ENCODE assay signal across 10 mouse cellular contexts in the genomic region with DNA sequence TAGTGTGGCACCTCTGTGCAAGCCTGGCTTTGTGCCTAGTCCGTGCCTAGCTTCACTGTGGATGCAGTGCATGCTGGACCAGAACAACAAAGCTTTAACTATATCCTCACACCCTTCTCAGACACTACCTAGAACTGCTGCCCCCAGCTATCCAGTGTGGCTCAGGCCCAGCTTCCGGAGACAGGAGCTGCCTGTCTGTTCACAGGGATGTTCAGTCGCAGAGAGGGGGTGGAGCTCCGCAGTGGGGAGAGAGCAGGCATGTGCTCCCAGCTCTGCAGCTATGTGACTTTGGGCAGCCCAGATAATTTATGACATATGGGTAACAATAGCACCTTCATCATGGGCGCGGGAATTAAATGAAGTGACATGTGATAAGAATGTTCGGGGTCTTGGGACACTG. TPM values are rescaled to one million over a fixed set of nuclear protein-coding genes. Genes with fewer than 3 reads are reported as not detected.
DNase-seq lines count a peak whose midpoint lies in the region; ATAC-seq and TF ChIP-seq lines count a peak whose summit lies in the region.
"Had no signal": no experiment of that assay in that cellular context is flagged by ENCODE, and none has a peak within 500 bp of the region (broad histone marks: within the 10 kb centered on the region; RNA-seq: fewer than 3 reads in every experiment).

No protein-coding gene starts in this region.

- TF ChIP-seq EP300 in liver, postnatal 0 days (IDR thresholded peaks at IDR 0.05; ENCODE audit: low read depth), result no peak

- no peaks in the 10 kb centered on the region for H3K27me3 ChIP-seq in forebrain, embryonic 12.5 days
- no peaks in the 10 kb centered on the region for H3K27me3 ChIP-seq in forebrain, embryonic 11.5 days (ENCODE audit: control insufficient read depth, insufficient read depth, low read length)
- H3K27me3 ChIP-seq in liver, embryonic 13.5 days, result no peaks in the 10 kb centered on the region
- no peaks in the 10 kb centered on the region for H3K27me3 ChIP-seq in liver, postnatal 0 days (ENCODE audit: insufficient read depth, low read length)
- H3K27me3 ChIP-seq in hindbrain, embryonic 13.5 days, result no peaks in the 10 kb centered on the region
- no peaks in the 10 kb centered on the region for H3K27me3 ChIP-seq in midbrain, embryonic 15.5 days (replicated peaks)

- WGBS in forebrain, embryonic 12.5 days, result 74% methylated on average over 7 of the region's 7 CpGs
- WGBS in forebrain, embryonic 11.5 days, result 78% methylated on average over 7 of the region's 7 CpGs
- WGBS in liver, embryonic 13.5 days (ENCODE audit: insufficient replicate concordance), result 53% methylated on average over 7 of the region's 7 CpGs
- WGBS in liver, postnatal 0 days (ENCODE audit: insufficient replicate concordance), result 58% methylated on average over 7 of the region's 7 CpGs
- WGBS in hindbrain, embryonic 13.5 days, result 51% methylated on average over 7 of the region's 7 CpGs
- WGBS in midbrain, embryonic 15.5 days, result 64% methylated on average over 7 of the region's 7 CpGs

- no peak overlapping the region for H3K4me2 ChIP-seq in forebrain, embryonic 12.5 days
- no peak overlapping the region for H3K4me2 ChIP-seq in forebrain, embryonic 11.5 days (ENCODE audit: low read depth, low read length, severe bottlenecking)
- no peak overlapping the region for H3K4me2 ChIP-seq in liver, embryonic 13.5 days
- H3K4me2 ChIP-seq in liver, postnatal 0 days (ENCODE audit: low read depth, low read length), result no peak overlapping the region
- H3K4me2 ChIP-seq in hindbrain, embryonic 13.5 days, result no peak overlapping the region
- no peak overlapping the region for H3K4me2 ChIP-seq in midbrain, embryonic 15.5 days

- H3K9me3 ChIP-seq in forebrain, embryonic 12.5 days, result no peaks in the 10 kb centered on the region
- no peaks in the 10 kb centered on the region for H3K9me3 ChIP-seq in forebrain, embryonic 11.5 days (ENCODE audit: control insufficient read depth, low read length)
- H3K9me3 ChIP-seq in liver, embryonic 13.5 days (replicated peaks), result no peaks in the 10 kb centered on the region
- no peaks in the 10 kb centered on the region for H3K9me3 ChIP-seq in liver, postnatal 0 days (ENCODE audit: low read length)
- H3K9me3 ChIP-seq in hindbrain, embryonic 13.5 days, result no peaks in the 10 kb centered on the region
- no peaks in the 10 kb centered on the region for H3K9me3 ChIP-seq in midbrain, embryonic 15.5 days

- no peak for TF ChIP-seq CTCF in liver, postnatal 0 days (IDR thresholded peaks at IDR 0.05; ENCODE audit: low read depth)

- H3K4me3 ChIP-seq in forebrain, embryonic 12.5 days (replicated peaks), result no peak overlapping the region
- H3K4me3 ChIP-seq in forebrain, embryonic 11.5 days (ENCODE audit: low read depth, low read length), result no peak overlapping the region
- H3K4me3 ChIP-seq in liver, embryonic 13.5 days (replicated peaks), result no peak overlapping the region
- no peak overlapping the region for H3K4me3 ChIP-seq in liver, postnatal 0 days (ENCODE audit: low read depth, low read length)
- no peak overlapping the region for H3K4me3 ChIP-seq in hindbrain, embryonic 13.5 days
- H3K4me3 ChIP-seq in midbrain, embryonic 15.5 days, result no peak overlapping the region

- peaks cover 72% of the 10 kb centered on the region for H3K4me1 ChIP-seq in forebrain, embryonic 12.5 days
- peaks cover 21% of the 10 kb centered on the region for H3K4me1 ChIP-seq in forebrain, embryonic 11.5 days (replicated peaks; ENCODE audit: control insufficient read depth, insufficient read depth, low read length)
- H3K4me1 ChIP-seq in liver, embryonic 13.5 days (replicated peaks), result peaks cover 88% of the 10 kb centered on the region
- H3K4me1 ChIP-seq in liver, postnatal 0 days (ENCODE audit: insufficient read depth), result peaks cover 73% of the 10 kb centered on the region
- H3K4me1 ChIP-seq in hindbrain, embryonic 13.5 days (replicated peaks), result peaks cover 86% of the 10 kb centered on the region
- H3K4me1 ChIP-seq in midbrain, embryonic 15.5 days, result peaks cover 60% of the 10 kb centered on the region

- peak overlapping the region; percentile 47; the same call in 1 of the 2 replicates for H3K27ac ChIP-seq in forebrain, embryonic 12.5 days
- H3K27ac ChIP-seq in forebrain, embryonic 11.5 days (ENCODE audit: low read depth, low read length), result no peak overlapping the region
- H3K27ac ChIP-seq in liver, embryonic 13.5 days, result peak overlapping the region; percentile 10; the same call in 1 of the 2 replicates
- no peak overlapping the region for H3K27ac ChIP-seq in liver, postnatal 0 days (ENCODE audit: low read depth)
- peak overlapping the region; percentile 82 for H3K27ac ChIP-seq in hindbrain, embryonic 13.5 days
- peak overlapping the region; percentile 4; the same call in 1 of the 2 replicates for H3K27ac ChIP-seq in midbrain, embryonic 15.5 days

- peaks cover 54% of the 10 kb centered on the region for H3K36me3 ChIP-seq in forebrain, embryonic 12.5 days (replicated peaks)
- H3K36me3 ChIP-seq in forebrain, embryonic 11.5 days (ENCODE audit: control insufficient read depth, insufficient read depth, low read length), result peaks cover under 1% of the 10 kb centered on the region; the same call in 1 of the 2 replicates
- H3K36me3 ChIP-seq in liver, embryonic 13.5 days, result 0 out of 2 replicates have a peak, but pooled peaks cover 2% of the 10 kb centered on the region
- 0 out of 2 replicates have a peak, but pooled peaks cover 2% of the 10 kb centered on the region for H3K36me3 ChIP-seq in liver, postnatal 0 days (replicated peaks; ENCODE audit: insufficient read depth, low read length)
- peaks cover 40% of the 10 kb centered on the region for H3K36me3 ChIP-seq in hindbrain, embryonic 13.5 days
- no peaks in the 10 kb centered on the region for H3K36me3 ChIP-seq in midbrain, embryonic 15.5 days (replicated peaks)

- ATAC-seq in forebrain, embryonic 12.5 days (ENCODE audit: low FRiP score), result no peak
- ATAC-seq in forebrain, embryonic 11.5 days (replicated peaks; ENCODE audit: low FRiP score), result no peak
- ATAC-seq in liver, embryonic 13.5 days (ENCODE audit: low read depth), result no peak
- ATAC-seq in liver, postnatal 0 days, result no peak
- ATAC-seq in hindbrain, embryonic 13.5 days (ENCODE audit: low FRiP score), result no peak
- no peak for ATAC-seq in midbrain, embryonic 15.5 days (replicated peaks)
- ATAC-seq in erythroblast, adult 5-6 weeks (replicated peaks; ENCODE audit: low FRiP score, poor library complexity, severe bottlenecking), result no peak

- no peak overlapping the region for H3K9ac ChIP-seq in forebrain, embryonic 12.5 days
- no peak overlapping the region for H3K9ac ChIP-seq in forebrain, embryonic 11.5 days (ENCODE audit: low read length)
- 0 out of 2 replicates have a peak overlapping the region, but pooled peaks have one; percentile 23 for H3K9ac ChIP-seq in liver, embryonic 13.5 days
- H3K9ac ChIP-seq in liver, postnatal 0 days (replicated peaks), result no peak overlapping the region
- peak overlapping the region; percentile 26; the same call in 1 of the 2 replicates for H3K9ac ChIP-seq in hindbrain, embryonic 13.5 days
- H3K9ac ChIP-seq in midbrain, embryonic 15.5 days, result no peak overlapping the region

- no peak for DNase-seq in forebrain, embryonic 11.5 days (ENCODE audit: low spot score)
- no peak for DNase-seq in liver, embryonic 13.5 days
- no peak for DNase-seq in liver, postnatal 0 days
- DNase-seq in adrenal gland, adult 8-10 months, result no peak
- DNase-seq: B cell, adult 2 months; retina, postnatal 1 day had no signal

RNA-seq across cellular contexts. Expression of gene Zmiz1, which starts 52.0 kb away (rescaled TPM):
- polyA plus RNA-seq in forebrain, embryonic 12.5 days (2016; fragmentation: Nextera tagmentation; extraction: Ambion mirVana), result 64.1 and 68.3 TPM in 2 replicates
- 70.1 and 71.2 TPM in 2 replicates for polyA plus RNA-seq in forebrain, embryonic 11.5 days (2014; fragmentation: Nextera tagmentation; extraction: Ambion mirVana)
- polyA plus RNA-seq in liver, embryonic 13.5 days (2015; fragmentation: Nextera tagmentation; extraction: Ambion mirVana), result 4.5 TPM in 2 replicates
- polyA plus RNA-seq in liver, postnatal 0 days (2015; fragmentation: Nextera tagmentation; extraction: Ambion mirVana), result 3.6 and 4.3 TPM in 2 replicates
- 58.5 and 65.3 TPM in 2 replicates for polyA plus RNA-seq in hindbrain, embryonic 13.5 days (2015; fragmentation: Nextera tagmentation; extraction: Ambion mirVana)
- polyA plus RNA-seq in midbrain, embryonic 15.5 days (2015; fragmentation: Nextera tagmentation; extraction: Ambion mirVana), result 77.3 and 78.8 TPM in 2 replicates
- total RNA-seq in erythroblast, adult 5-6 weeks (2015; ENCODE audit: low replicate concordance), result 20.6 and 25.3 TPM in 2 replicates
- total RNA-seq in erythroblast, adult 5-6 weeks (2017; ENCODE audit: low replicate concordance), result 1.4 and 12.3 TPM in 2 replicates
- total RNA-seq in adrenal gland, adult 8-10 months (2022), result 100 to 1,000 TPM in 2 of 4 experiments, 10 to 100 TPM in 2; 90.3 to 192 (median 125) TPM

Comparison
In these comparisons a context has a peak if more than half of its experiments do, and no peak if none do; other contexts are left out.
1. H3K27ac ChIP-seq: peak in forebrain, embryonic 12.5 days (single experiment), liver, embryonic 13.5 days (single experiment), hindbrain, embryonic 13.5 days (single experiment) and midbrain, embryonic 15.5 days (single experiment); none in forebrain, embryonic 11.5 days (single experiment) and liver, postnatal 0 days (single experiment).
2. H3K9ac ChIP-seq: peak in liver, embryonic 13.5 days (single experiment) and hindbrain, embryonic 13.5 days (single experiment); none in forebrain, embryonic 12.5 days (single experiment), forebrain, embryonic 11.5 days (single experiment), liver, postnatal 0 days (single experiment) and midbrain, embryonic 15.5 days (single experiment).
3. RNA of gene Zmiz1, which starts 52.0 kb away (polyA plus RNA-seq): 77.3 to 78.8 TPM in midbrain, embryonic 15.5 days, 70.1 to 71.2 TPM in forebrain, embryonic 11.5 days, 64.1 to 68.3 TPM in forebrain, embryonic 12.5 days and 58.5 to 65.3 TPM in hindbrain, embryonic 13.5 days; 4.5 TPM in liver, embryonic 13.5 days and 3.6 to 4.3 TPM in liver, postnatal 0 days; every median in the first group is over 10 times any median in the second.